Mouse (Mus musculus) hindbrain, postnatal 0 days (tissue): ENCODE measurements at regions not wholly inside any gene's neighbourhood (a gene's known extent, or its start where the extent isn't known, plus 50 kb on each side); places are given as distances from the start of the nearest gene placed in this dataset.

Experiments
- ATAC-seq: fragments of 200-750 bp; cut with Nextera tagmentation; 2 replicates; pipeline ENCODE4 v1.8.0; 2017; ENCODE audit warnings: mild to moderate bottlenecking, moderate TSS enrichment, moderate library complexity
- DNase-seq: peaks from one replicate; pipeline ENCODE4 v3.0.0-alpha.2; 2015; ENCODE audit warnings: low spot score
- H3K27ac ChIP-seq: fragments of 300-500 bp; sonication (generic); 2 replicates; pipeline ENCODE4 v1.5.1; 2014; ENCODE audit warnings: mild to moderate bottlenecking
- H3K27me3 ChIP-seq: fragments of 300-500 bp; sonication (generic); 2 replicates; pipeline ENCODE4 v1.6.1; 2014; ENCODE audit warnings: low read length, mixed read lengths; ENCODE audit not compliant: insufficient read depth
- H3K36me3 ChIP-seq: fragments of 300-500 bp; sonication (generic); 2 replicates; pipeline ENCODE4 v1.6.1; 2014; ENCODE audit warnings: low read length, mixed read lengths; ENCODE audit not compliant: insufficient read depth
- H3K4me1 ChIP-seq: fragments of 300-500 bp; sonication (generic); 2 replicates; pipeline ENCODE4 v1.6.1; 2014; ENCODE audit warnings: antibody characterized with exemption, low read length, mixed read lengths; ENCODE audit not compliant: insufficient read depth
- H3K4me2 ChIP-seq: fragments of 300-500 bp; sonication (generic); 2 replicates; pipeline ENCODE4 v1.6.1; 2014; ENCODE audit warnings: low read depth, mild to moderate bottlenecking, low read length, moderate library complexity, mixed read lengths
- H3K4me3 ChIP-seq: fragments of 300-500 bp; sonication (generic); 2 replicates; pipeline ENCODE4 v1.5.1; 2014; ENCODE audit warnings: low read length
- H3K9ac ChIP-seq: fragments of 300-500 bp; sonication (generic); replicated peaks from 2 replicates; pipeline ENCODE4 v1.6.1; 2014; ENCODE audit warnings: mild to moderate bottlenecking, low read length, moderate library complexity, mixed read lengths
- H3K9me3 ChIP-seq: fragments of 300-500 bp; sonication (generic); 2 replicates; pipeline ENCODE4 v1.6.1; 2016; ENCODE audit warnings: low read length, mixed read lengths
- CTCF ChIP-seq: IDR thresholded peaks from 2 replicates; pipeline ENCODE4 v1.5.1; 2016; ENCODE audit warnings: antibody characterized with exemption, control low read depth, low read depth
- WGBS: fragments of 180-500 bp; shearing (Covaris S2); extraction: QIAGEN DNeasy Blood & Tissue Kit; methylation state at CpG from one replicate; pipeline ENCODE4 v1.1.7; 2014; 5-methylcytosine and 5-hydroxymethylcytosine counted together

- WGBS: 23% methylated on average over 11 of the region's 11 CpGs
Measured at GRCm38 (mm10) chr13:103660248-103660996, 114.0 kb downstream of the Srek1 start.

DNA sequence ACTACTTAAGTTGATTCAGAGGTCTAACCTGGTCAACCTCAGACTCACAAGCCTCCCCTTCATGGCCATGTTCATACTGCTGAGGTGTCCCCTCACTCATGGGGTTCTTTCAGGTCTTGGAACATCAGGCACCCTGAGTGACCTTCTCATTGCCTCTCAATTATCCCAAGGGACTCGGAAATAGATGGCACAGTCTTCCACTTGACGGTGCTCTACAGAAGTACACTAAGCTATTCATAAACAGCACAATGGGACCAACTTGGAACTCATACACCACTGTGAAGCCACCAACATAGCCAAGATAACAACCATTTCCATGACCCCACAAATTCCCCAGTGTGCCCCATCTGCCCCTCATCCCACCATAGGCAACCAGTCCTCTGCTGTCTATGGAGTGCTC, 118.4 kb downstream of the Srek1 start:
- no peak overlapping the region for H3K4me3 ChIP-seq
- ATAC-seq: no peak
- 86% methylated on average over 2 of the region's 2 CpGs for WGBS
- no peaks in the 10 kb centered on the region for H3K9me3 ChIP-seq
- no peak overlapping the region for H3K27ac ChIP-seq
- no peaks in the 10 kb centered on the region for H3K27me3 ChIP-seq
- H3K9ac ChIP-seq: no peak overlapping the region
- no peak for TF ChIP-seq CTCF
- H3K36me3 ChIP-seq: no peaks in the 10 kb centered on the region
- DNase-seq: no peak
- H3K4me2 ChIP-seq: no peak overlapping the region
- no peaks in the 10 kb centered on the region for H3K4me1 ChIP-seq

More at GRCm38 (mm10) chr13:103660248-103660996, 114.0 kb downstream of the Srek1 start:
- Histone ChIP-seq H3K27ac (no peak overlapping the region), H3K9ac (no peak overlapping the region), H3K9me3 (no peaks in the 10 kb centered on the region), H3K36me3 (no peaks in the 10 kb centered on the region), H3K4me2 (no peak overlapping the region), H3K4me1 (no peaks in the 10 kb centered on the region), H3K4me3 (no peak overlapping the region), H3K27me3 (no peaks in the 10 kb centered on the region)
- DNase-seq (no peak), ATAC-seq (no peak)
- TF ChIP-seq CTCF: no peak

DNA sequence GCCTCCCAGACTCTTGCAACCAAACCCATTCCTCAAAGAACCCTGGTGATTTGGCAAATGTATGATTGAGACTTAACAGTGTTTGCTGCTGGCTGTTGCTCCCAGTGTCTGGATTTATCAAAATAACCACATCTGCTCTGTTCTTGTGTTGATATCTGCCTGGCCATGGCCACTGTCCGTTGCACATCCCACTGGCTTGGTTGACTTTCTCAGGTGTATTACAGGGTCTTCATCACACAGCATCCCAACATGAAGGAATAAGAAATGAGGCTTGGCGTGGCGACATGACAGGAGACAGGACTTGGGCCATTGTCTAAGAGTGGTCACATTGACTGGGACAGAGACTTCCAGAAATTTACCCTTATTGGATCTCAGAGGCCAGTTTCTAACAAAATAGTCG, 121.2 kb downstream of the Srek1 start:
- no peaks in the 10 kb centered on the region for H3K36me3 ChIP-seq
- DNase-seq: no peak
- no peak overlapping the region for H3K27ac ChIP-seq
- WGBS: 85% methylated on average over 4 of the region's 4 CpGs
- no peaks in the 10 kb centered on the region for H3K4me1 ChIP-seq
- no peak overlapping the region for H3K4me3 ChIP-seq
- H3K9me3 ChIP-seq: no peaks in the 10 kb centered on the region
- no peaks in the 10 kb centered on the region for H3K27me3 ChIP-seq
- H3K4me2 ChIP-seq: no peak overlapping the region
- no peak overlapping the region for H3K9ac ChIP-seq
- no peak for ATAC-seq
- no peak for TF ChIP-seq CTCF

- no peak overlapping the region for H3K4me2 ChIP-seq
- ATAC-seq (no peak), DNase-seq (no peak)
- no peaks in the 10 kb centered on the region for H3K9me3 ChIP-seq
- 65% methylated on average over 3 of the region's 3 CpGs for WGBS
- no peaks in the 10 kb centered on the region for H3K4me1 ChIP-seq
- no peaks in the 10 kb centered on the region for H3K36me3 ChIP-seq
- no peak overlapping the region for H3K4me3 ChIP-seq
- no peaks in the 10 kb centered on the region for H3K27me3 ChIP-seq
- no peak overlapping the region for H3K27ac ChIP-seq
- H3K9ac ChIP-seq: no peak overlapping the region
- no peak for TF ChIP-seq CTCF
Measured at GRCm38 (mm10) chr13:103649383-103649782, 125.0 kb downstream of the Srek1 start.

DNA sequence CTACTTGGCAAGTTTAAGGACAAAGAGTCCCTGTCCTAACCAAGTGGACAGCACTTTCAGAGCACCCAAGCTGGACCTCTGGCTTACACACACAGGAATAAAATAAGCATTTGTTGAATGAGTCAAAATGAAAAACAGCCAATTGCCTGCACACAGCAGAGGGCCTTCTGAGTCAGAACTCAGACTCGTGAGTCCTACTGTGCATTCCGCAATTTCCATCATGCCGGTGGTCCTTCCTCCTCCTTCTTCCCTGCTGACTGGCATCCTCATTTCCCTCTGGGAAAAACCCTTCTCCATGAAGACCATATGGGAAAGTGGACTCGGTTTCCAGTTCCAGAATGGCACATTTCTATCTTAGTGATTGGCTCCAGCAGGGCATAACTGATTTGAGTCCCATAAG, 126.4 kb downstream of the Srek1 start:
- Histone ChIP-seq H3K4me1 (0 out of 2 replicates have a peak, but pooled peaks cover 3% of the 10 kb centered on the region), H3K4me2 (no peak overlapping the region), H3K27me3 (no peaks in the 10 kb centered on the region), H3K36me3 (no peaks in the 10 kb centered on the region), H3K4me3 (no peak overlapping the region), H3K27ac (no peak overlapping the region), H3K9ac (no peak overlapping the region), H3K9me3 (no peaks in the 10 kb centered on the region)
- ATAC-seq: no peak
- DNase-seq: no peak
- 51% methylated on average over 4 of the region's 4 CpGs for WGBS
- TF ChIP-seq CTCF: no peak

- no peaks in the 10 kb centered on the region for H3K9me3 ChIP-seq
- H3K27me3 ChIP-seq: no peaks in the 10 kb centered on the region
- 0 out of 2 replicates have a peak, but pooled peaks cover 3% of the 10 kb centered on the region for H3K4me1 ChIP-seq
- H3K4me3 ChIP-seq: no peak overlapping the region
- DNase-seq: peak; percentile 47
- H3K27ac ChIP-seq: no peak overlapping the region
- TF ChIP-seq CTCF: peak; percentile 81
- no peak overlapping the region for H3K4me2 ChIP-seq
- no peak for ATAC-seq
- H3K9ac ChIP-seq: no peak overlapping the region
- no peaks in the 10 kb centered on the region for H3K36me3 ChIP-seq
- 47% methylated on average over 4 of the region's 4 CpGs for WGBS
Measured at GRCm38 (mm10) chr13:103646035-103646434, 128.4 kb downstream of the Srek1 start.
